Mouse (Mus musculus) cerebral cortex, adult 2 months (tissue): ENCODE measurements around the gene Dlx1.

ENCODE experiments used
- WGBS: fragments of 180-500 bp; shearing (Covaris S2); methylation state at CpG from one replicate; pipeline ENCODE4 v1.1.7; 2018; 5-methylcytosine and 5-hydroxymethylcytosine counted together

Gene Dlx1

GRCm38 (mm10) chr2:71528714-71529510, 999 bp downstream of the Dlx1 start:
- 2% methylated on average over 56 of the region's 57 CpGs for WGBS

- 2% methylated on average over 60 of the region's 60 CpGs for WGBS
Observed at GRCm38 (mm10) chr2:71529511-71530351, 1.8 kb downstream of the Dlx1 start.

GRCm38 (mm10) chr2:71530391-71531123, 2.6 kb downstream of the Dlx1 start:
- WGBS, result 6% methylated on average over 34 of the region's 34 CpGs

GRCm38 (mm10) chr2:71531124-71531590, 3.2 kb downstream of the Dlx1 start:
- WGBS, result 7% methylated on average over 12 of the region's 12 CpGs

GRCm38 (mm10) chr2:71531990-71532970, 4.4 kb downstream of the Dlx1 start:
- WGBS, result 10% methylated on average over 43 of the region's 43 CpGs

DNA sequence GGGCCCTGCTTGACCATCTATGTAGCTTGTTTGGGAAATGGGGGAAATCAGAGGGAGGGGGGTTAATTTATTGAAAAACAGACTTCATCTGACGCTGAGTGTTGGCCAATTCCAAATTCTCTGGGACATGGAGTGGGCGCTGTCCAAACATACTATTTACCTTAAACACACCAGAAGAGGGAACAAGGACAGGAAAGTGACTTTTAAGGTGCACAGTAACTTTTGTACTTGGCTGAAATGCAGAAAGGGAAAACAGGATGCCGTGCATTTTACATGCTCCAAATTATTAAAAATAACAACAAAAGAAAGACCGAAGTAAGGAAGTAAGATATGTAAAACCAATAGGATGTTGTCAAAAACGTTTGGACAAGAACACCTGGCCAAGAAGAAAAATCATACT, 5.2 kb downstream of the Dlx1 start:
- 16% methylated on average over 5 of the region's 5 CpGs for WGBS

- 9% methylated on average over 20 of the region's 20 CpGs for WGBS
Observed at GRCm38 (mm10) chr2:71534242-71535052, 6.5 kb downstream of the Dlx1 start.

GRCm38 (mm10) chr2:71540611-71541417, 12.9 kb downstream of the Dlx1 start:
- 2% methylated on average over 48 of the region's 48 CpGs for WGBS

- WGBS, result 15% methylated on average over 37 of the region's 37 CpGs
Observed at GRCm38 (mm10) chr2:71541418-71542226, 13.7 kb downstream of the Dlx1 start.

GRCm38 (mm10) chr2:71542227-71542815, 14.4 kb downstream of the Dlx1 start:
- whole genome bisulfite sequencing, result 22% methylated on average over 11 of the region's 11 CpGs

- WGBS, result 5% methylated on average over 30 of the region's 30 CpGs
Observed at GRCm38 (mm10) chr2:71542816-71543301, 14.9 kb downstream of the Dlx1 start.

DNA sequence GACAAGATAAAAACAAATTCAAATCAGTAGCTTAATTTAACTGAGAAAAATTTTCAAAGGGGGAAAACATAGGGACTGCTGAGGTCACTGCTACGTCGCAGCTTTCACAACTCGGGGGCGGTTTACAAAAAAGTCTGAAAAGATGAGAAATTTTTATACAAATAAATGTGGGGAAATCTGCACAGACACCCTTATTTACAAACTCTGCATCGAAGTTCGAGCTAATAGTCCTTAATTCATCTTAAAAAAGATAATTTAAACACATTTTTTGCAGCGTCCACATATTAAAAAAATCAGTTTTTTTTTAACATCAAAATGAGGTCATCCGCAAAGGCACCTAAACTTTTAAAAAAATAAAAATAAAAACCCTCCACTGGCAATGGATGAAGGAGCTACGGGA, 15.6 kb downstream of the Dlx1 start:
- 14% methylated on average over 9 of the region's 9 CpGs for WGBS

DNA sequence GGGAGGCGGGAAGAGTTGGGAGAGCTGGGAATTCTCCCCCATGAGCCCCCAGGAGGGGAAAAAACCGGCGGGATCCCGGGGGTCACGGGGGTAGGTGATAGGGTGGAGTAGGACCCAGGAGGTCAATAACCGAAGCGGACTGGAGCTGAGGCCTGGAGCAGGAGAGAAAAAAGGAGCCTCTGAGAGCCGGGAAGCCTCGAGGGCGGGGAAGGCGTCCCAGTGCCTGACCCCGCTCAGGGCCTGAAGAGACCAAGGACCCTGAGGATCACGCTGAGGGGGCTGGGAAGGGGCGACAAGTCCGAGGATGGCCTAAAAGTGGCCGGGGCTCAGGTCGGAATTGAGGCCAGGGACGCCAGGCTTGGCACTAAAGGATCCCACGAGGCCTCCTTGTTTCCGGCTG, 16.0 kb downstream of the Dlx1 start:
- WGBS, result 11% methylated on average over 20 of the region's 20 CpGs

DNA sequence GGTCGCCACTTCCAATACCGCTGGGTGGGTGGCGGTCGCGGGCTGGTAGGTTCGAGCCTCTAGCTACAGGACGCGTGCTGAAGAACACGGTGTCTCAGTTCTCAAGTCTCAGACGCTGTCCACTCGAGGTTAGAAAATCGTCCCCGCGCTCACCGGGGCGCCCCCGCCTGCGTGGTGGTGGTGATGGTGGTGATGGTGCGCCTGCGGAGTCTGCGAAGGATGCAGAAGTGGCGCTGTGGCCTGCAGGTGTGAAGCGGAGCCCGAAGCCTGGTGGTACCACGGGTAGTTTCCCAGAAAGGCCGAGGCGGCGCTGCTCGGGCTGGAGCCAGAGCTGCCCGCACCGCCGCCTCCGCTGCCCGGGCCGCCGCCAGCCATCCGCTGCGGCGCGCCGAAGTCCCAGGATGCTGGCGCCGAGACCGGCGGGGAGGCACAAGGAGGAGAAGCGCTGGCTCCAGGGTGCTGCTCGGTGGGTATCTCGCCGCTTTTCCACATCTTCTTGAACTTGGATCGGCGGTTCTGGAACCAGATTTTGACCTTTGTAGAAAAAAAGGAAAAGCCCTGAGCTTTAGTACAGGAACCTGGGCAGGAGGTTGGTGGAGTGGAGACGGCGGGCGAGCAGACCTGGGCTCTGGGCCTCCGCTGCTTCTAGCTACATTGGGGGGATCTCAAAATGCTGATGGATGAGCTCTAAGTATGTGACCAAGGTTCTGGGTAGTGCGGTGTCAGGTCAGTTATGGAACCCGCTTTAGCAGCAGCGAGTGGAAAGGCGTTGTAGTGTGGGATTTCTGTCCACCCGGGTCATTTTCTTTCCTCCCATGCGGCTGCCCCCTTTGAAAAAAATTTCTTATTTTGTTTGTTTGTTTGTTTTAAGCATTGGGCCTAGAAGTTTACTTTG, 16.7 kb downstream of the Dlx1 start:
- WGBS, result 7% methylated on average over 61 of the region's 61 CpGs

GRCm38 (mm10) chr2:71545401-71545881, 17.5 kb downstream of the Dlx1 start:
- WGBS, result 5% methylated on average over 32 of the region's 32 CpGs

GRCm38 (mm10) chr2:71545882-71546639, 18.1 kb downstream of the Dlx1 start:
- under 1% methylated on average over 59 of the region's 59 CpGs for WGBS
